Mouse (Mus musculus): Measurements from ENCODE around the gene Gm3020. TPM values are rescaled to one million over a fixed set of nuclear protein-coding genes. Genes with fewer than 3 reads are reported as not detected.

Gene Gm3020
- total RNA-seq (2023), result not detected in 2 replicates

DNA sequence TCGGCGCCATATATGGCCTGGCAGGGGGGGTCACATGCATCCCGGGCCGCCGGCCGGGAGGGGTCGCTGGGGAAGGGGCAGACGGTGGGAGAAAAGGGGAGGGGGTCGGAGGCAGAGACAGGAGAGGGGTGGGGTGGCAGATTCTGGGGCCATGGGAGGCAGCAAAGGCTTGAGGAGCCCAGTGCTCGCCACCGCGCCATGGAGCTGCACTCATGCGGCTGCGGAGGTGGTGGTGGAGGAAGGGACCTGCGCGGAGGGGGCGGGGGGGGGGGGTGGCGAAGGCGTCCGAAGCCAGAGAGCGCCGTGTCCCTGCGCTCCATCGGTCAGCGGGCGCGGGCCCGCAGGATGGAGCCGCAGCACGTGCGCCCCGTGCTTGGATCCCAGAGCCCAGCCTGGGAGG, at the start of gene Gm3020:
Gene Gm3020, plus strand, starts transcription at position 301 of the 400 bp plus-strand sequence.

DNA sequence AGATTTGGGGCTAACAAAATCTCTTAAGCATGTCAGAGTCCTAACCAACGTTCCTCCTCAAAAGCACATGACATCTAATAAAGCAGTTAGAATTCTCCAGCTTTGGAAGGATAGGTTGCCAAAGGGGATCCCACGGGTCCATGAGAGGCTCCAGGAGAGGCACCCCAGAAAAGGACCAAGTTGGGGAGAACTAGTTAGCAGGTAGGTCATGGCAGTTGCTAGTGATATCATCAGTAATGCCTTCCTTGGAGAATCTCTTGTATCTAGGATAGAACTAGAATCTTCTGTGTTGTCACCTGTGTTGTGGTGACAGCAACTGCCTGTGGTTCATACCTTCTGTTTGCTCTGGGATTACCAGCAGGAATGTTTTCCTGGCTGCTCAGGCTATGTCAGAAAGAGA, 17.6 kb upstream of the Gm3020 start, which contains the start of gene Gm3012:
Gene Gm3012, plus strand, starts transcription at position 301 of the 400 bp plus-strand sequence.

DNA sequence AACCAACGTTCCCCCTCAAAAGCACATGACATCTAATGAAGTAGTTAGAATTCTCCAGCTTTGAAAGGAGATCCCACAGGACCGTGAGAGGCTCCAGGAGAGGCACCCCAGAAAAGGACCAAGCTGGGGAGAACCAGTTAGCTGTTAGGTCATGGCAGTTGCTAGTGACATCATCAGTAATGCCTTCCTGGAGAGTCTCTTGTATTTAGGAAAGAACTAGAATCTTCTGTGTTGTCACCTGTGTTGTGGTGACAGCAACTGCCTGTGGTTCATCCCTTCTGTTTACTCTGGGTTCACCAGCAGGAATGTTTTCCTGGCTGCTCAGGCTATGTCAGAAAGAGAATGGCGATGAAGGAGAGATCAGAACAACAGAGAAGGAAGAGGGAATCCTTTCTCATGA, 36.7 kb downstream of the Gm3020 start, which contains the start of gene Gm3043:
Gene Gm3043, plus strand, starts transcription at position 301 of the 400 bp plus-strand sequence.

Other genes starting within 250 kb of the Gm3020 start
- not detected in 2 replicates for gene Gm10409, start 239.4 kb upstream of the Gm3020 start, total RNA-seq (2023)
- gene Gm3005, start 223.9 kb upstream of the Gm3020 start, total RNA-seq (2023), result not detected in 2 replicates
- gene Gm10408, start 202.7 kb upstream of the Gm3020 start, total RNA-seq (2023), result not detected in 2 replicates
- not detected in 2 replicates for gene Gm3012, start 17.5 kb upstream of the Gm3020 start, total RNA-seq (2023)
- gene Gm3043, start 36.8 kb downstream of the Gm3020 start, total RNA-seq (2023), result not detected in 2 replicates
- not detected in 2 replicates for gene Gm3002, start 158.0 kb downstream of the Gm3020 start, total RNA-seq (2023)
- not detected in 2 replicates for gene Gm3033, start 194.2 kb downstream of the Gm3020 start, total RNA-seq (2023)
- not detected in 2 replicates for gene Gm2916, start 232.1 kb downstream of the Gm3020 start, total RNA-seq (2023)

Data from neutrophil, adult 65 days (primary cell).